Mouse (Mus musculus) testis, adult 2 months (tissue): ENCODE results near the gene St8sia4.

Experiments used
- CTCF ChIP-seq: fragments of 200-500 bp; IDR thresholded peaks from 2 replicates; pipeline ENCODE4 v1.5.1; 2012; ENCODE audit warnings: low read depth, mild to moderate bottlenecking, inconsistent platforms, low read length, moderate library complexity; ENCODE audit not compliant: control insufficient read depth, insufficient read depth, insufficient replicate concordance
- POLR2A ChIP-seq: fragments of 200-500 bp; IDR thresholded peaks from 2 replicates; pipeline ENCODE4 v1.6.1; 2012; ENCODE audit warnings: low read depth, mild to moderate bottlenecking, inconsistent platforms, low read length, moderate library complexity; ENCODE audit not compliant: control insufficient read depth

GRCm38 (mm10) chr1:95644292-95644691, 23.1 kb downstream of the St8sia4 start:
- TF ChIP-seq CTCF (no peak), POLR2A (no peak)
